Mouse (Mus musculus) CH12.LX (cell line): ENCODE measurements around the gene Kctd17. TPM values are rescaled to one million over a fixed set of nuclear protein-coding genes. Genes with fewer than 3 reads are reported as not detected.
A peak's percentile ranks its signal among the peaks of the same experiment; 100 is the strongest.

Source experiments
- DNase-seq: peaks from one replicate; pipeline ENCODE4 v3.0.0-alpha.2; 2013; ENCODE audit errors: extremely low read depth
- H3K27ac ChIP-seq: 2 replicates; pipeline ENCODE4 v1.5.1; 2012; ENCODE audit warnings: low read depth, mild to moderate bottlenecking, control low read depth, moderate library complexity; ENCODE audit not compliant: insufficient read depth
- H3K27me3 ChIP-seq: replicated peaks from 2 replicates; pipeline ENCODE3; 2012; ENCODE audit warnings: inconsistent platforms
- H3K36me3 ChIP-seq, 2 experiments: replicated peaks in 1 of 2; 2 replicates each; pipeline versions ENCODE3 to v1.6.1; 2012; ENCODE audit warnings: inconsistent platforms in 1 of 2, low read length in 1 of 2, mild to moderate bottlenecking in 1 of 2, mixed read lengths in 1 of 2, moderate library complexity in 1 of 2; ENCODE audit not compliant: control insufficient read depth in 1 of 2, insufficient read depth in 1 of 2
- H3K4me1 ChIP-seq, 2 experiments: 2 replicates each; pipeline ENCODE4 v1.6.1; 2012; ENCODE audit warnings: inconsistent platforms in 1 of 2, moderate library complexity in 1 of 2; ENCODE audit not compliant: insufficient read depth in 2 of 2, control insufficient read depth in 1 of 2
- H3K4me2 ChIP-seq: 2 replicates; pipeline ENCODE4 v1.6.1; 2012; ENCODE audit warnings: low read depth, mild to moderate bottlenecking, control low read depth; ENCODE audit not compliant: poor library complexity, insufficient read depth, severe bottlenecking
- H3K4me3 ChIP-seq, 3 experiments: fragments of 150-350 bp in 1 of 3; sonication (generic) in 1 of 3; replicated peaks in 1 of 3; 2 replicates each; pipeline versions ENCODE3 to v1.5.1; 2011 to 2012; ENCODE audit warnings: low read depth in 2 of 3, low read length in 2 of 3, mild to moderate bottlenecking in 2 of 3, moderate library complexity in 2 of 3, control low read depth in 1 of 3, improper control_type of control experiment in 1 of 3, inconsistent platforms in 1 of 3, mixed read lengths in 1 of 3; ENCODE audit not compliant: poor library complexity in 1 of 3
- H3K79me2 ChIP-seq: replicated peaks from 2 replicates; pipeline ENCODE4 v1.6.1; 2012; ENCODE audit warnings: mild to moderate bottlenecking, moderate library complexity; ENCODE audit not compliant: control insufficient read depth, poor library complexity, insufficient read depth, severe bottlenecking; ENCODE audit errors: extremely low read depth
- H3K9ac ChIP-seq: 2 replicates; pipeline ENCODE4 v1.6.1; 2012; ENCODE audit warnings: low read depth, mild to moderate bottlenecking, control low read depth, moderate library complexity; ENCODE audit not compliant: insufficient read depth
- H3K9me3 ChIP-seq: replicated peaks from 2 replicates; pipeline ENCODE3; 2012; ENCODE audit warnings: low read length, inconsistent platforms, mixed read lengths
- BHLHE40 ChIP-seq: IDR thresholded peaks from 2 replicates; pipeline ENCODE4 v1.6.1; 2011; ENCODE audit warnings: mild to moderate bottlenecking, low read depth, low read length, improper control_type of control experiment
- CHD2 ChIP-seq: IDR thresholded peaks from 2 replicates; pipeline ENCODE4 v1.6.1; 2011; ENCODE audit warnings: low read length, improper control_type of control experiment
- CTCF ChIP-seq, 2 experiments: IDR thresholded peaks in 1 of 2; conservative IDR thresholded peaks in 1 of 2; 2 replicates each; pipeline ENCODE4 v1.5.1; 2011 to 2012; ENCODE audit warnings: low read depth in 2 of 2, low read length in 2 of 2, improper control_type of control experiment in 1 of 2, inconsistent platforms in 1 of 2, mild to moderate bottlenecking in 1 of 2, moderate library complexity in 1 of 2
- ELF1 ChIP-seq: IDR thresholded peaks from 2 replicates; pipeline ENCODE4 v1.6.1; 2014; ENCODE audit warnings: low read depth, mild to moderate bottlenecking, inconsistent platforms, low read length, improper control_type of control experiment
- EP300 ChIP-seq: IDR thresholded peaks from 2 replicates; pipeline ENCODE4 v1.6.1; 2011; ENCODE audit warnings: low read length, improper control_type of control experiment
- ETS1 ChIP-seq: conservative IDR thresholded peaks from 2 replicates; pipeline ENCODE4 v1.6.1; 2012; ENCODE audit warnings: low read depth, mild to moderate bottlenecking, inconsistent platforms, low read length, improper control_type of control experiment, moderate library complexity
- GABPA ChIP-seq: IDR thresholded peaks from 2 replicates; pipeline ENCODE4 v1.6.1; 2012; ENCODE audit warnings: low read depth, low read length, improper control_type of control experiment, inconsistent platforms; ENCODE audit not compliant: insufficient replicate concordance
- HCFC1 ChIP-seq: IDR thresholded peaks from 2 replicates; pipeline ENCODE4 v1.6.1; 2012; ENCODE audit warnings: low read depth, mild to moderate bottlenecking, inconsistent platforms, low read length, improper control_type of control experiment
- KAT2A ChIP-seq: IDR thresholded peaks from 2 replicates; pipeline ENCODE4 v1.6.1; 2012; ENCODE audit warnings: low read length, improper control_type of control experiment, inconsistent platforms; ENCODE audit not compliant: insufficient replicate concordance
- MAFK ChIP-seq: IDR thresholded peaks from 2 replicates; pipeline ENCODE4 v1.6.1; 2011; ENCODE audit warnings: low read length, improper control_type of control experiment; ENCODE audit not compliant: insufficient replicate concordance
- MXI1 ChIP-seq: IDR thresholded peaks from 2 replicates; pipeline ENCODE4 v1.6.1; 2011; ENCODE audit warnings: mild to moderate bottlenecking, low read depth, low read length, improper control_type of control experiment
- MYC ChIP-seq: IDR thresholded peaks from 2 replicates; pipeline ENCODE4 v1.6.1; 2011; ENCODE audit warnings: low read depth, mild to moderate bottlenecking, improper control_type of control experiment, low read length
- POLR2AphosphoS2 ChIP-seq: IDR thresholded peaks from 2 replicates; pipeline ENCODE4 v1.6.1; 2011; ENCODE audit warnings: low read depth, low read length, improper control_type of control experiment
- RAD21 ChIP-seq: IDR thresholded peaks from 2 replicates; pipeline ENCODE4 v1.6.1; 2011; ENCODE audit warnings: low read depth, mild to moderate bottlenecking, low read length, improper control_type of control experiment, moderate library complexity
- SMC3 ChIP-seq: IDR thresholded peaks from 2 replicates; pipeline ENCODE4 v1.6.1; 2011; ENCODE audit warnings: low read depth, low read length, improper control_type of control experiment
- TBP ChIP-seq: conservative IDR thresholded peaks from 2 replicates; pipeline ENCODE4 v1.6.1; 2011; ENCODE audit warnings: low read depth, low read length, improper control_type of control experiment
- USF1 ChIP-seq: IDR thresholded peaks from 2 replicates; pipeline ENCODE4 v1.6.1; 2014; ENCODE audit warnings: low read depth, mild to moderate bottlenecking, inconsistent platforms, low read length, improper control_type of control experiment
- USF2 ChIP-seq: conservative IDR thresholded peaks from 2 replicates; pipeline ENCODE4 v1.6.1; 2011; ENCODE audit warnings: low read depth, low read length, improper control_type of control experiment
- ZC3H11A ChIP-seq: IDR thresholded peaks from 2 replicates; pipeline ENCODE4 v1.6.1; 2012; ENCODE audit warnings: low read depth, mild to moderate bottlenecking, inconsistent platforms, low read length, improper control_type of control experiment
- dilution Hi-C: fragments of 300-500 bp; cut with MboI; formaldehyde crosslinking; loops from 2 replicates; pipeline ENCODE4 v1.14.3; 2020; ENCODE audit warnings: low sequenced_read_pairs; ENCODE audit not compliant: extremely low pct_unique_long_range_greater_than_20kb, extremely low pct_ligation_motif_present
- in situ Hi-C: fragments of 300-500 bp; cut with MboI; formaldehyde crosslinking; loops from 3 replicates; pipeline ENCODE4 v1.14.3; 2019; ENCODE audit warnings: low sequenced_read_pairs, low pct_ligation_motif_present, low pct_unique_long_range_greater_than_20kb, mixed read lengths
- polyA plus RNA-seq: library from polyadenylated mRNA; unstranded; fragments of >175 nt; gene quantifications from 2 replicates; pipeline ENCODE4 v1.2.1, GENCODE M21; 2012; ENCODE audit warnings: low read depth; ENCODE audit not compliant: insufficient read length
- total RNA-seq, 2 experiments: library from RNA; depleted of rRNA; stranded (reverse); fragments of 300-350 nt in 1 of 2; fragments of >200 nt in 1 of 2; gene quantifications; 2 replicates each; pipeline ENCODE4 v1.2.3; 2012 to 2014

Gene Kctd17
- total and polyA plus RNA-seq, 3 experiments: not detected

- H3K4me2 ChIP-seq: no peak overlapping the region
- no peaks in the 10 kb centered on the region for H3K36me3 ChIP-seq
- no peaks in the 10 kb centered on the region for H3K9me3 ChIP-seq
- dilution Hi-C loops: no loop called here
- TF ChIP-seq HCFC1 (no peak), TBP (no peak), MYC (no peak), ETS1 (no peak), ZC3H11A (no peak), POLR2AphosphoS2 (no peak), CHD2 (no peak)
- peaks cover 15 to 18% of the 10 kb centered on the region in 2 experiments for H3K4me1 ChIP-seq
- DNase-seq: no peak
- in situ Hi-C loops: no loop called here
- no peak overlapping the region for H3K9ac ChIP-seq
- H3K4me3 ChIP-seq: no peak overlapping the region
- no peaks in the 10 kb centered on the region for H3K79me2 ChIP-seq
- no peak overlapping the region for H3K27ac ChIP-seq
- peaks cover 6% of the 10 kb centered on the region for H3K27me3 ChIP-seq
These were observed 28.8 kb downstream of the Kctd17 start for GRCm38 (mm10) chr15:78457193-78457592.

GRCm38 (mm10) chr15:78462981-78463380, 34.6 kb downstream of the Kctd17 start:
- H3K79me2 ChIP-seq: no peaks in the 10 kb centered on the region
- in situ Hi-C loops: no loop called here
- DNase-seq: no peak
- H3K4me1 ChIP-seq: no peaks in the 10 kb centered on the region
- H3K4me3 ChIP-seq: no peak overlapping the region
- dilution Hi-C loops: no loop called here
- peaks cover 9% of the 10 kb centered on the region for H3K27me3 ChIP-seq
- H3K27ac ChIP-seq: no peak overlapping the region
- no peaks in the 10 kb centered on the region for H3K9me3 ChIP-seq
- H3K4me2 ChIP-seq: no peak overlapping the region
- 0 out of 2 replicates have a peak, but pooled peaks have one; percentile 17 for TF ChIP-seq ELF1
- 0 out of 4 replicates have a peak, but pooled peaks of 1 of the 2 experiments have one; percentile 3 for TF ChIP-seq CTCF (conservative IDR thresholded peaks at IDR 0.05 in 1 of 2, IDR thresholded peaks at IDR 0.05 in 1 of 2; ENCODE audit: low read depth in 2 of 2, low read length in 2 of 2)
- no peak for TF ChIP-seq KAT2A
- TF ChIP-seq MXI1: no peak
- no peak for TF ChIP-seq RAD21
- TF ChIP-seq USF1: no peak
- TF ChIP-seq GABPA: no peak
- H3K36me3 ChIP-seq: no peaks in the 10 kb centered on the region
- no peak overlapping the region for H3K9ac ChIP-seq

GRCm38 (mm10) chr15:78466809-78467208, 38.4 kb downstream of the Kctd17 start:
- no peak overlapping the region for H3K4me3 ChIP-seq
- H3K9me3 ChIP-seq: no peaks in the 10 kb centered on the region
- H3K9ac ChIP-seq: no peak overlapping the region
- no peak overlapping the region for H3K4me2 ChIP-seq
- TF ChIP-seq CTCF (conservative IDR thresholded peaks at IDR 0.05 in 1 of 2, IDR thresholded peaks at IDR 0.05 in 1 of 2; ENCODE audit: low read depth in 2 of 2, low read length in 2 of 2): peak in 1 of 2 experiments; percentile 37; a peak in 2 of 4 replicates
- TF ChIP-seq MXI1: no peak
- peak; percentile 47 for TF ChIP-seq SMC3
- TF ChIP-seq BHLHE40: no peak
- TF ChIP-seq EP300: no peak
- TF ChIP-seq RAD21: peak; percentile 17
- no peak for TF ChIP-seq USF2
- TF ChIP-seq MAFK: no peak
- TF ChIP-seq KAT2A: no peak
- dilution Hi-C loops: no loop called here
- no peaks in the 10 kb centered on the region for H3K36me3 ChIP-seq
- no peak for DNase-seq
- H3K27me3 ChIP-seq: peaks cover 5% of the 10 kb centered on the region
- H3K4me1 ChIP-seq: peaks cover 15 to 31% of the 10 kb centered on the region in 2 experiments
- no peak overlapping the region for H3K27ac ChIP-seq
- no peaks in the 10 kb centered on the region for H3K79me2 ChIP-seq
- in situ Hi-C loops: no loop called here
